Mouse (Mus musculus): ENCODE measurements around the gene 6430531B16Rik. TPM values are rescaled to one million over a fixed set of nuclear protein-coding genes. Genes with fewer than 3 reads are reported as not detected.

The 6430531B16Rik gene
- total RNA-seq, 2 experiments from 2014 or later, result 0.99 to 1.5 TPM

GRCm38 (mm10) chr7:139940476-139941209, 37.9 kb downstream of the 6430531B16Rik start:
- DNase-seq (ENCODE audit: low spot score in 2 of 2), result no peak

GRCm38 (mm10) chr7:139937810-139938209, 40.7 kb downstream of the 6430531B16Rik start:
- DNase-seq (ENCODE audit: low spot score in 2 of 2), result no peak

DNA sequence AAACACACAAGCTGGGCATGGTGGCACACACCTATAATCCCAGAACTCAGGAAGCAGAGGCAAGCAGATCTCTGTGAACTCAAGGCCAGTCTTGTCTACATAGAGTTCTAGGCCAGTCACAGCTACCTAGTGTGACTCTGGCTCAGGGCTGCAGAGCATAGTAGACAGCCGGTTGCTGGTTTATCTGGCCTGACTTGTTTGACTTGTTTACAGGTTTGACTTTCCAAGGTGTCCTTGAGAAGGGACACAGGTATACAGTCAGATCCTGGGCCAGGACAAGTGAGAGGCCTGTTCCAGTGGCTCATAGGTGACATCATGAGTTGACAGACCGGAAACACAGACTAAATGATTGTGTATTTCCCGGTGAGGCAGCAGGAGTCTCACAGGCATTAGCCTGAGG, 41.4 kb downstream of the 6430531B16Rik start:
- DNase-seq (ENCODE audit: low spot score in 2 of 2), result no peak

- DNase-seq (ENCODE audit: low spot score in 2 of 2), result no peak
Measured at GRCm38 (mm10) chr7:139936705-139937104, 41.9 kb downstream of the 6430531B16Rik start.

DNA sequence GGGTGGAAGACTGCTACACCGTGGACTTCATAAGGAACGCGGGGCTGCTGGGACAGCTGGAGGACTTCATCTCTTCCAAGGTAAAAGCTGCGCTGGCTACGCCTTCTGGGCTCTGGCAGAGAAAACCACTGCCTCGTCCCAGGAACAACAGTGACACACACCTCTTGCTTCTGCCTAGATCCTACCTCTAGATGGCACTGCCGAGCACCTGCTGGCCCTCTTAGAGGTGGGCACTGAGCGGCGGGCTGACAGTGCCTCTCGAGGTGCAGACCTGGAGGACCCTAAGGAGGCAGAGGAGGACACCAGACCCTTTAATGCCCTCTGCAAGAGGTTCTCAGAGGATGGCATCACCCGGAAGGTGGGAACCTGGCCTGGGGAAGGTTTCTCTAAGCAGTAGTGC, 47.8 kb downstream of the 6430531B16Rik start:
- DNase-seq (ENCODE audit: low spot score in 2 of 2), result peak in 1 of 2 experiments; percentile 44

Small RNA genes within 50 kb of the gene (microRNA-seq; reads per million reads assigned to microRNA genes)
- gene Mir202 (0 to 1.2 reads per million in 2 experiments), gene Mir7062 (1.4 to 1.7 reads per million in 2 experiments), gene mmu-mir-7686 (0 reads per million in 2 experiments)

Other genes with a start within 250 kb of the 6430531B16Rik start
- 10 to 100 TPM; 44.0 to 60.0 TPM for gene Adgra1, start 144.6 kb downstream of the 6430531B16Rik start, total RNA-seq (2021)
- 10 to 100 TPM; 84.7 to 86.2 TPM for gene Kndc1, start 84.1 kb downstream of the 6430531B16Rik start, total RNA-seq (2021)
- gene Utf1, start 35.0 kb downstream of the 6430531B16Rik start, total RNA-seq (2021), result not detected
- 1 to 10 TPM; 3.2 to 4.7 TPM for gene Adam8, start 13.8 kb upstream of the 6430531B16Rik start, total RNA-seq (2021)
- gene Zfp511, start 57.6 kb upstream of the 6430531B16Rik start, total RNA-seq (2021), result 10 to 100 TPM; 23.8 to 24.2 TPM
- gene Tubgcp2, start 57.9 kb upstream of the 6430531B16Rik start, total RNA-seq (2021), result 10 to 100 TPM; 34.1 to 35.4 TPM
- under 1 TPM in 1 of 2 experiments, not detected in 1; 0.15 TPM for gene Msx3, start 70.3 kb upstream of the 6430531B16Rik start, total RNA-seq (2021)
- 100 to 1,000 TPM; 269 to 293 TPM for gene Caly, start 103.8 kb upstream of the 6430531B16Rik start, total RNA-seq (2021)
- gene Prap1, start 114.6 kb upstream of the 6430531B16Rik start, total RNA-seq (2021), result not detected
- 10 to 100 TPM; 41.7 to 43.4 TPM for gene Fuom, start 123.7 kb upstream of the 6430531B16Rik start, total RNA-seq (2021)
- gene Paox, start 137.0 kb upstream of the 6430531B16Rik start, total RNA-seq (2021), result 1 to 10 TPM; 4.7 to 5.2 TPM
- gene Echs1, start 137.7 kb upstream of the 6430531B16Rik start, total RNA-seq (2021), result 10 to 100 TPM; 63.7 to 66.6 TPM
- 10 to 100 TPM; 20.9 to 27.8 TPM for gene Mtg1, start 158.8 kb upstream of the 6430531B16Rik start, total RNA-seq (2021)
- 100 to 1,000 TPM; 151 to 156 TPM for gene Sprn, start 176.1 kb upstream of the 6430531B16Rik start, total RNA-seq (2021)
- gene Olfr522, start 186.0 kb upstream of the 6430531B16Rik start, total RNA-seq (2021), result not detected
- gene Olfr523, start 194.5 kb upstream of the 6430531B16Rik start, total RNA-seq (2021), result under 1 TPM in 1 of 2 experiments, not detected in 1; 0.10 TPM
- gene Olfr524, start 227.2 kb upstream of the 6430531B16Rik start, total RNA-seq (2021), result not detected
- gene Cd163l1, start 239.5 kb upstream of the 6430531B16Rik start, total RNA-seq (2021), result under 1 TPM; 0.57 to 0.76 TPM

All from layer of hippocampus, adult 18-20 months (tissue).